ENCODE assay signal across 8 mouse cellular contexts in the genomic region with DNA sequence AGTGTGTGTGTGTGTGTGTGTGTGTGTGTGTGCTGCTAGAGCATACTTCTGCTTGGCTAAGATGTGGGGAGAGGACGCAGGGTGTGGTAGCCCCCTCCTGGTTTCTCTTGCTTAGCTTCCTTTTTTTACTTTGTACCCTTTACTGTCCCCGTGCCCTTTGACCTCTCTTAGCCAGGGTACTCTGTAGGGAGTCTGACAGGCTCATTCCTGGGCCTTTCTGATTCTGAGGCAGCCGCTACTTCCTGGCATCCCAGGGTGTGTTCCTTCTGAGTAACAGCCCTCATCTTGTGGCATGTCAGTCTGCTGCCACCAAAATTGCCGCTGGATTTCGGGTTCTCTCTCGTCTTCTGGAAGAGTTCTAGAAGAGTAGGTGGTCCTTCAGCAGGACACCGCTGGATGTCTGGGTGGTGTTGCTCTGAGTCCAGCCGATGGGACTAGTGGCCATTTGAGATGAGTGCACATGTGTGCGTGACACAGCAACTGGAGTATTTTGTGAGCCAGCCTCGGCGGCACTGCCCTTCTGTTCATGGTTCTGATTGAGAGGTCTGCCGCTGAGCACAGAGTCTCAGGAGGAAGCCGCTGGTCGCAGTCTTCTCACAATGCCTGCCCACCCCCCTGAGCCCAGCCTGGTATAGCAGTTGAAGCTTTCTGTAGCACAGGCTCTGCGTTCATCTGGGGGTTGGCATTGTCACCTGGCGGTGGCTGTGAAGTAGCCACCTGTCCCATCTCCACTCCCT. TPM values are rescaled to one million over a fixed set of nuclear protein-coding genes. Genes with fewer than 3 reads are reported as not detected.
DNase-seq lines count a peak whose midpoint lies in the region; ATAC-seq and TF ChIP-seq lines count a peak whose summit lies in the region.

No protein-coding gene starts in this region.

- no peak for TF ChIP-seq CTCF in liver, postnatal 0 days (IDR thresholded peaks at IDR 0.05; ENCODE audit: low read depth)
- no peak for TF ChIP-seq CTCF in stomach, postnatal 0 days (IDR thresholded peaks at IDR 0.05; ENCODE audit: low read depth)

- no peak overlapping the region; the same call in 1 of the 2 replicates for H3K4me3 ChIP-seq in kidney, embryonic 14.5 days (ENCODE audit: low read length)
- peak overlapping the region; percentile 8; a peak in 2 of 4 replicates for H3K4me3 ChIP-seq in heart, embryonic 14.5 days (ENCODE audit: control insufficient read depth in 1 of 2, insufficient read depth in 1 of 2, low read depth in 1 of 2, low read length in 2 of 2)
- no peak overlapping the region for H3K4me3 ChIP-seq in liver, postnatal 0 days (ENCODE audit: low read depth, low read length)
- H3K4me3 ChIP-seq in stomach, postnatal 0 days (ENCODE audit: low read depth, low read length): no peak overlapping the region

- no peaks in the 10 kb centered on the region for H3K27me3 ChIP-seq in kidney, embryonic 14.5 days (ENCODE audit: control insufficient read depth, insufficient read depth, low read length)
- H3K27me3 ChIP-seq in heart, embryonic 14.5 days (ENCODE audit: control insufficient read depth, insufficient read depth, low read length): no peaks in the 10 kb centered on the region
- H3K27me3 ChIP-seq in liver, postnatal 0 days (ENCODE audit: insufficient read depth, low read length): no peaks in the 10 kb centered on the region
- H3K27me3 ChIP-seq in stomach, postnatal 0 days (ENCODE audit: control insufficient read depth, insufficient read depth, low read length): no peaks in the 10 kb centered on the region

- no peaks in the 10 kb centered on the region for H3K9me3 ChIP-seq in kidney, embryonic 14.5 days (ENCODE audit: control insufficient read depth, low read length)
- H3K9me3 ChIP-seq in heart, embryonic 14.5 days (ENCODE audit: control insufficient read depth, low read length): no peaks in the 10 kb centered on the region
- H3K9me3 ChIP-seq in liver, postnatal 0 days (ENCODE audit: low read length): no peaks in the 10 kb centered on the region
- no peaks in the 10 kb centered on the region for H3K9me3 ChIP-seq in stomach, postnatal 0 days (ENCODE audit: control insufficient read depth, low read length)

- peak overlapping the region; percentile 71; the same call in 1 of the 2 replicates for H3K27ac ChIP-seq in kidney, embryonic 14.5 days (ENCODE audit: low read depth, low read length)
- peak overlapping the region; percentile 92 to 96 for H3K27ac ChIP-seq in heart, embryonic 14.5 days (replicated peaks in 1 of 2; ENCODE audit: control insufficient read depth in 1 of 2, insufficient read depth in 1 of 2, low read depth in 2 of 2, low read length in 2 of 2)
- peak overlapping the region; percentile 95 for H3K27ac ChIP-seq in liver, postnatal 0 days (ENCODE audit: low read depth)
- peak overlapping the region; percentile 87 for H3K27ac ChIP-seq in stomach, postnatal 0 days (replicated peaks)

- no peaks in the 10 kb centered on the region for H3K36me3 ChIP-seq in kidney, embryonic 14.5 days (ENCODE audit: control insufficient read depth, insufficient read depth, low read length)
- no peaks in the 10 kb centered on the region for H3K36me3 ChIP-seq in heart, embryonic 14.5 days (ENCODE audit: control insufficient read depth, insufficient read depth, low read length)
- no peaks in the 10 kb centered on the region; the same call in 1 of the 2 replicates for H3K36me3 ChIP-seq in liver, postnatal 0 days (replicated peaks; ENCODE audit: insufficient read depth, low read length)
- no peaks in the 10 kb centered on the region for H3K36me3 ChIP-seq in stomach, postnatal 0 days (ENCODE audit: control insufficient read depth, insufficient read depth, low read length)

- no peak overlapping the region; the same call in 1 of the 2 replicates for H3K9ac ChIP-seq in kidney, embryonic 14.5 days (ENCODE audit: low read depth, low read length)
- H3K9ac ChIP-seq in heart, embryonic 14.5 days (ENCODE audit: low read length): peak overlapping the region; percentile 68
- H3K9ac ChIP-seq in liver, postnatal 0 days (replicated peaks): peak overlapping the region; percentile 47
- peak overlapping the region; percentile 48 for H3K9ac ChIP-seq in stomach, postnatal 0 days (ENCODE audit: low read length)

- H3K4me1 ChIP-seq in kidney, embryonic 14.5 days (ENCODE audit: control insufficient read depth, insufficient read depth, low read length): peaks cover 19% of the 10 kb centered on the region
- H3K4me1 ChIP-seq in heart, embryonic 14.5 days (ENCODE audit: control insufficient read depth in 2 of 2, insufficient read depth in 2 of 2, low read length in 2 of 2): peaks cover 44 to 72% of the 10 kb centered on the region in 2 experiments
- peaks cover 43% of the 10 kb centered on the region for H3K4me1 ChIP-seq in liver, postnatal 0 days (ENCODE audit: insufficient read depth)
- H3K4me1 ChIP-seq in stomach, postnatal 0 days (replicated peaks; ENCODE audit: control insufficient read depth, insufficient read depth): peaks cover 16% of the 10 kb centered on the region

- H3K4me2 ChIP-seq in kidney, embryonic 14.5 days (replicated peaks; ENCODE audit: low read depth, low read length): peak overlapping the region; percentile 6; the same call in 1 of the 2 replicates
- peak overlapping the region; percentile 65 for H3K4me2 ChIP-seq in heart, embryonic 14.5 days (ENCODE audit: low read length)
- H3K4me2 ChIP-seq in liver, postnatal 0 days (ENCODE audit: low read depth, low read length): peak overlapping the region; percentile 59
- peak overlapping the region; percentile 43 for H3K4me2 ChIP-seq in stomach, postnatal 0 days (replicated peaks; ENCODE audit: low read depth)

- peak; percentile 24 for ATAC-seq in kidney, embryonic 14.5 days (ENCODE audit: low FRiP score, low TSS enrichment)
- no peak for ATAC-seq in heart, embryonic 14.5 days (ENCODE audit: insufficient number of reproducible peaks, insufficient read depth, low FRiP score, low read depth)
- ATAC-seq in liver, postnatal 0 days: peak; percentile 16
- peak; percentile 16 for ATAC-seq in stomach, postnatal 0 days (ENCODE audit: low FRiP score, low TSS enrichment)

- no peak for TF ChIP-seq EP300 in liver, postnatal 0 days (IDR thresholded peaks at IDR 0.05; ENCODE audit: low read depth)
- TF ChIP-seq EP300 in stomach, postnatal 0 days (optimal IDR thresholded peaks at IDR 0.05): no peak

- no peak for DNase-seq in kidney, adult 18-20 months
- peak; percentile 96 for DNase-seq in R1 (ENCODE audit: low read depth, low spot score)
- DNase-seq in liver, postnatal 0 days: peak; percentile 38
- no peak for DNase-seq in stomach, postnatal 0 days (ENCODE audit: low spot score)
- no peak for DNase-seq in testis, postnatal 14 days (ENCODE audit: low spot score)
- DNase-seq in right cerebral cortex, postnatal 4 days: no peak

- WGBS in kidney, embryonic 14.5 days: 22% methylated on average over 16 of the region's 16 CpGs
- 17% methylated on average over 16 of the region's 16 CpGs for WGBS in heart, embryonic 14.5 days
- 14% methylated on average over 16 of the region's 16 CpGs for WGBS in liver, postnatal 0 days (ENCODE audit: insufficient replicate concordance)
- WGBS in stomach, postnatal 0 days: 15% methylated on average over 16 of the region's 16 CpGs

RNA-seq across cellular contexts. Expression of a gene that starts 16.3 kb away (rescaled TPM):
- 65.8 and 73.1 TPM in 2 replicates for polyA plus RNA-seq in kidney, embryonic 14.5 days (2014; fragmentation: Nextera tagmentation; extraction: Ambion mirVana)
- 35.8 and 41.8 TPM in 2 replicates for polyA plus RNA-seq in heart, embryonic 14.5 days (2014; fragmentation: Nextera tagmentation; extraction: Ambion mirVana)
- 7.5 and 8.4 TPM in 2 replicates for polyA plus RNA-seq in liver, postnatal 0 days (2015; fragmentation: Nextera tagmentation; extraction: Ambion mirVana)
- polyA plus RNA-seq in stomach, postnatal 0 days (2015; fragmentation: Nextera tagmentation; extraction: Ambion mirVana): 18.7 and 21.6 TPM in 2 replicates

Comparison
In these comparisons a context has a peak if more than half of its experiments do, and no peak if none do; other contexts are left out.
1. H3K4me2 ChIP-seq: peak in every context shown above with its lines; median percentile 65 in heart, embryonic 14.5 days; 59 in liver, postnatal 0 days; 43 in stomach, postnatal 0 days; 6 in kidney, embryonic 14.5 days.
2. H3K4me3 ChIP-seq: peak in heart, embryonic 14.5 days (2 of 2); none in kidney, embryonic 14.5 days (single experiment), liver, postnatal 0 days (single experiment) and stomach, postnatal 0 days (single experiment).
3. DNase-seq: peak in R1 (single experiment) and liver, postnatal 0 days (single experiment); none in kidney, adult 18-20 months (single experiment), stomach, postnatal 0 days (single experiment), testis, postnatal 14 days (single experiment) and right cerebral cortex, postnatal 4 days (single experiment).
4. Peak in every context shown above with its lines, with median percentiles within 50 percentile points of each other: H3K27ac ChIP-seq.